Mouse (Mus musculus) lung, adult 18-20 months (tissue): ENCODE data around the gene Olfr613.
"Not testable (repeated sequence)": the region's sequence is repeated elsewhere in the genome, so short reads cannot be mapped to it uniquely, and the experiment has no call there.

Source experiments
- DNase-seq, 2 experiments: peaks; one replicate each; pipeline ENCODE4 v3.0.0; 2022; ENCODE audit warnings: mixed read lengths in 2 of 2

Gene Olfr613

DNA sequence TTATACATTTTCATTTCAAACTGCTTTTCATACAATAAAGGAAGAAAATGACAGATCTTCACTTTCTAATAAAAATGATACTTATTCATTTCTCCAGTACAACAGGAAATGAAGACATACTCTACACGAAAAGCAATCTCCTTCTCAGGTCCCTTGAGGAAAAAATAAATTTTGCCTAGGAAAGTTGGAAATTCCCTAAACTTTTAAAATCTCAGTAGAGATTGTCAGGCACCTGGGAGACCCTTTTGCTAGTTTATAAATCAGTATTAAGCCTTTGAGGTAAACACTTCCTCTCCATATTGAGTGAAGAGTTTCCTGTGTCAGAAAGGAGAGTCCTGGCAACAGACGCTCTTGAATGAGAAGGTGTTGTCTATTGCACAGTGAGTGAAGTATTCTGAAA, at the start of gene Olfr613:
TSS of gene Olfr613 (plus strand) at position 301 of the 400 bp plus-strand sequence.
- no peak for DNase-seq

GRCm38 (mm10) chr7:103512022-103512421, 35.9 kb upstream of the Olfr613 start, which contains the start of gene Olfr610:
TSS of gene Olfr610 (minus strand) at chr7:103512122.
- DNase-seq: no peak

DNA sequence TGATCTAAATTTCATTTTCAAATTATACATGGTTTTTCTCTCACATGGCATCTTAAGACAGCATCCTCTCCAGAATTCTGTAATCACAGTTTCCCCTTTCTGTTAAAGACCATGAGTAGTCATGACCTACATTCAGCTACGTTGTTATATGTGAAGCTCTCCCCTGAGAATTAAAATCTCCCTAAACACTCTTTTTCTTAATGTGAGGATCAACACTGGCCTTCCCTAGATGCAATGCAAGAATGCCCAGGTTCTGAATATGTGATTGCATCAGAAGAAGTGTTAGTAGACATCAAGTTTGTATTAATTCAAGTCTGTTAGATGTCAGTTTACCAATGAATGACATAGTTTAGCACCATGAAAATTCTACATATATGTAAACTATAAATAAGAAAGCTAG, 27.1 kb upstream of the Olfr613 start, which contains the start of gene Olfr611:
TSS of gene Olfr611 (minus strand) at position 101 of the 400 bp plus-strand sequence.
- not testable (repeated sequence) for DNase-seq

DNA sequence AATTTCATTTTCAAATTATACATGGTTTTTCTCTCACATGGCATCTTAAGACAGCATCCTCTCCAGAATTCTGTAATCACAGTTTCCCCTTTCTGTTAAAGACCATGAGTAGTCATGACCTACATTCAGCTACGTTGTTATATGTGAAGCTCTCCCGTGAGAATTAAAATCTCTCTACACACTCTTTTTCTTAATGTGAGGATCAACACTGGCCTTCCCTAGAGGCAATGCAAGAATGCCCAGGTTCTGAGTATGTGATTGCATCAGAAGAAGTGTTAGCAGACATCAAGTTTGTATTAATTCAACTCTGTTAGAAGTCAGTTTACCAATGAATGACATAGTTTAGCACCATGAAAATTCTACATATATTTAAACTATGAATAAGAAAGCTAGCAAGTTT, 5.3 kb upstream of the Olfr613 start, which contains the start of gene Olfr612:
TSS of gene Olfr612 (minus strand) at position 101 of the 400 bp plus-strand sequence.
- not testable (repeated sequence) for DNase-seq

DNA sequence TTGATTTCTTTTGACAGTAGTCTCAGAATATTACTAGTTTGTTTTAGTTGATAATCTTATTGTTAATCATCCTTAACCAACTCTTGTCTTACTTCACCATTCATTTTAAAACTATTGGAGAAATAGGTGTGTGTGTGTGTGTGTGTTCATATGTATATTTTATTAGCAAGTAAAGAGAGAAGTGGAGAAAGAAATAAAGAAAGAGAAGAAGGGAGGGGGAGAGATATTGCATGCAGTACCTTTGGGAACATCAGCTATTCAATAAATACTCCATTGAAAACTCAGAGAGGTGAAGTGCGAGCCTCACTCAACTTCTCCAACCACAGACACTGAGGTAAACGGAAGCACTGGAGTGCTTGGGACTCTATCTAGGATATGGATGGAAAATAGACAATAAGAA, 7.9 kb downstream of the Olfr613 start, which contains the start of gene Olfr615:
TSS of gene Olfr615 (plus strand) at position 301 of the 400 bp plus-strand sequence.
- no peak for DNase-seq

- DNase-seq: no peak
These were observed 21.2 kb downstream of the Olfr613 start, which contains the start of gene Olfr616 for GRCm38 (mm10) chr7:103569043-103569442. TSS of gene Olfr616 (minus strand) at chr7:103569143.

DNA sequence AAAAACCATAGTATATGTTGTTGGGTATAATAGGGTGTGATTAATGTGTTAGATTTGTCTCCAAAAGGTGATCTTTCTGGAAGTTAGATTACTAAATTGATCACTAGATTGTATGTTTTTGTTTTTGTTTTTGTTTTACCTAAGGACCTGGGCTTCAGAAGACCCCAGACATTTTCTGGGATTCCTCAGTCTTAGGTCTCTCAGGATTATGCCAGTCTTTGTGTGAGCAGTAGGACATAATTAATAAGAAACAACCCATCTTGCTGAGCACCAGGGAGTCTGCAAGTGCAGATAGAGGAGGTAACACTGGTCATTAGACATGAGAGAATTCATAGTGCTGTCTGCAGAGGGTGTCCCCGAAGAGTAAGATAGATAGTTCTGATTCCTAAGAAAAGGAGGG, 24.9 kb downstream of the Olfr613 start, which contains the start of gene Olfr617:
TSS of gene Olfr617 (plus strand) at position 301 of the 400 bp plus-strand sequence.
- no peak for DNase-seq

DNA sequence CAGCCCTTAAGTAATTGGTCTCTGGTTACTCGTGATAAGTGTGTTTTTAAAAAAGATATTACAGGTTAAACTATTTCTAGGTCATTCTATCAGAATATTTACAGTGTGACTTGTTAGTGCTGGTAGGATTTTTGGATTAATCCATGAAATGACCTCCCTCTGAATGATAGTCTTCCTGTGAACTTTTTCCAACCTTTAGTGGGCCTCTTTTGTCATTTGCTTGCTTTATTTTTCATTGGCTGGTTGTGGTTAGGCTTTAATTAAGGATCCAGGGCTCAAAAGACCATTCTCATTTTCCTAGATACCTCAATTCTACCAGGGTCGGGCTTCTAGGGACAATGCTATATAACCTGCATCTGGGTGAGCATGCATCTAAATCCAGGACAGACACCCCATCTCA, 41.9 kb downstream of the Olfr613 start, which contains the start of gene Olfr618:
TSS of gene Olfr618 (plus strand) at position 301 of the 400 bp plus-strand sequence.
- no peak for DNase-seq

DNA sequence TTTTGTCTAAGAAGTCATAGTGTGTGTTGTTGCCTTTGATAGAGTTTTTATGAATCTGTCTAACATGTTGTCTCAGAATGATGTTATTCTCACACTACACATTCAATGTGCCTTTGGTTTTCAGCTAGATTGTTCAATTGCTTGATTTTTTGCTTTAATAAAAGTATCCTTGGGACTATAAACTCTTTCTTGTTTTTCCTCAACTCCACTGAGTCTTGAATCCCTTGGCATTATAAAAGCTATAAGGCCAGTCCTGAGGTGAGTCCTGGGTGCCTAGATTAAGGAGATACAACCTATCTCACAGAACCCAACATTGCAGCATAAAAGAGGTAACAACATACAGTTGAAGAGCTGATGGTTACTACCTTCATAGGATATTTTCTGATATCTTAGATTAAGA, 52.4 kb downstream of the Olfr613 start, which contains the start of gene Olfr619:
TSS of gene Olfr619 (plus strand) at position 301 of the 400 bp plus-strand sequence.
- no peak for DNase-seq
